Mouse (Mus musculus) ES-E14 (cell line): ENCODE results near the gene Plcxd2.

ENCODE experiments used
- CHD2 ChIP-seq: IDR thresholded peaks from 2 replicates; pipeline ENCODE4 v1.6.1; 2014; ENCODE audit warnings: mild to moderate bottlenecking, low read depth, low read length, inconsistent platforms
- HCFC1 ChIP-seq: IDR thresholded peaks from 2 replicates; pipeline ENCODE4 v1.6.1; 2012; ENCODE audit warnings: low read length, inconsistent platforms, borderline replicate concordance; ENCODE audit not compliant: insufficient read depth
- MAFK ChIP-seq: IDR thresholded peaks from 2 replicates; pipeline ENCODE4 v1.6.1; 2014; ENCODE audit warnings: mild to moderate bottlenecking, low read depth, low read length, inconsistent platforms; ENCODE audit not compliant: insufficient read depth
- ZC3H11A ChIP-seq: IDR thresholded peaks from 2 replicates; pipeline ENCODE4 v1.6.1; 2012; ENCODE audit warnings: low read depth, mild to moderate bottlenecking, inconsistent platforms, low read length, borderline replicate concordance
- ZNF384 ChIP-seq: IDR thresholded peaks from 2 replicates; pipeline ENCODE4 v1.6.1; 2012; ENCODE audit warnings: low read depth, low read length, inconsistent platforms

- TF ChIP-seq CHD2 (no peak), HCFC1 (no peak), ZC3H11A (no peak), ZNF384 (no peak), MAFK (no peak)
Measured at GRCm38 (mm10) chr16:46019359-46019758, 9.3 kb upstream of the Plcxd2 start.
